Mouse (Mus musculus) embryonic facial prominence, embryonic 14.5 days (tissue): ENCODE measurements around the gene Rps6ka2. TPM values are rescaled to one million over a fixed set of nuclear protein-coding genes. Genes with fewer than 3 reads are reported as not detected.

ENCODE experiments used
- ATAC-seq: fragments of 200-750 bp; cut with Nextera tagmentation; 2 replicates; pipeline ENCODE4 v1.8.0; 2017; ENCODE audit warnings: low read depth, moderate number of reproducible peaks, moderate TSS enrichment
- DNase-seq: peaks from one replicate; pipeline ENCODE4 v3.0.0-alpha.2; 2015; ENCODE audit warnings: low spot score
- H3K27ac ChIP-seq: fragments of 300-500 bp; sonication (generic); replicated peaks from 2 replicates; pipeline ENCODE4 v1.5.1; 2014; ENCODE audit warnings: low read depth, mild to moderate bottlenecking, low read length, moderate library complexity
- H3K27me3 ChIP-seq: fragments of 300-500 bp; sonication (generic); replicated peaks from 2 replicates; pipeline ENCODE4 v1.6.1; 2014; ENCODE audit warnings: low read length; ENCODE audit not compliant: control insufficient read depth, insufficient read depth
- H3K36me3 ChIP-seq: fragments of 300-500 bp; sonication (generic); 2 replicates; pipeline ENCODE4 v1.6.1; 2014; ENCODE audit warnings: low read length, mixed read lengths; ENCODE audit not compliant: control insufficient read depth, insufficient read depth
- H3K4me1 ChIP-seq: fragments of 300-500 bp; sonication (generic); 2 replicates; pipeline ENCODE4 v1.6.1; 2014; ENCODE audit warnings: antibody characterized with exemption, low read length; ENCODE audit not compliant: control insufficient read depth, insufficient read depth
- H3K4me2 ChIP-seq: fragments of 300-500 bp; sonication (generic); 2 replicates; pipeline ENCODE4 v1.6.1; 2014; ENCODE audit warnings: low read depth, mild to moderate bottlenecking, low read length, moderate library complexity, mixed read lengths
- H3K4me3 ChIP-seq: fragments of 300-500 bp; sonication (generic); 2 replicates; pipeline ENCODE4 v1.5.1; 2014; ENCODE audit warnings: low read depth, mild to moderate bottlenecking, low read length
- H3K9ac ChIP-seq: fragments of 300-500 bp; sonication (generic); 2 replicates; pipeline ENCODE4 v1.6.1; 2014; ENCODE audit warnings: low read depth, mild to moderate bottlenecking, low read length, moderate library complexity, mixed read lengths
- H3K9me3 ChIP-seq: fragments of 300-500 bp; sonication (generic); 2 replicates; pipeline ENCODE4 v1.6.1; 2016; ENCODE audit warnings: low read length; ENCODE audit not compliant: control insufficient read depth
- whole genome bisulfite sequencing: fragments of 180-500 bp; shearing (Covaris S2); extraction: QIAGEN DNeasy Blood & Tissue Kit; methylation state at CpG from one replicate; pipeline ENCODE4 v1.1.7; 2014; 5-methylcytosine and 5-hydroxymethylcytosine counted together
- polyA plus RNA-seq: library from polyadenylated mRNA; unstranded; fragments of >200 nt; fragmentation: Nextera tagmentation; extraction: Ambion mirVana; gene quantifications from 2 replicates; pipeline ENCODE4 v1.2.1, GENCODE M21; 2014

Gene Rps6ka2
- polyA plus RNA-seq, 1 experiment from 2014 or later, result 14.0 TPM

DNA sequence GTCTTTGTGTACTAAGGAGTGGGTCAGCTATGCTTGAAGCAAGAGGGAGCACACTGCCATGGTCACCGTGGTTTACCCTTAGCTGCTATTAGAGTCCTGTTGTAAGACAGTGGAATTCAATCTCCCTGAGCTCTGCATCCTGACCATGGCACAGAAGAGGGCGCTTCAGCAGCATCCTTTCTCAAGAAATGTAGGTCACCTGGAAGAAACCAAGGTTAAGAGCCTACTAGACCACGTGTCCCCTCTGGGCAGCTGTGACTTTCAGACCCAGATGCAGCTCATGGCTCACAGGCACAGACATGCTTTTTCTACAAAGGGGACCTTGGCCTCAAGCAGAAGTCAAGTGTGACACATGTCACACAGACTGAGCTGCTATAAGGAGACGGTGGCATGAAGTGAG, 27.5 kb upstream of the Rps6ka2 start:
- no peak for DNase-seq
- Histone ChIP-seq H3K4me2 (no peak overlapping the region), H3K9ac (no peak overlapping the region), H3K27ac (no peak overlapping the region), H3K36me3 (no peaks in the 10 kb centered on the region), H3K27me3 (no peaks in the 10 kb centered on the region), H3K4me1 (no peaks in the 10 kb centered on the region), H3K9me3 (no peaks in the 10 kb centered on the region), H3K4me3 (no peak overlapping the region)
- WGBS, result 54% methylated on average over 4 of the region's 4 CpGs
- ATAC-seq, result no peak

DNA sequence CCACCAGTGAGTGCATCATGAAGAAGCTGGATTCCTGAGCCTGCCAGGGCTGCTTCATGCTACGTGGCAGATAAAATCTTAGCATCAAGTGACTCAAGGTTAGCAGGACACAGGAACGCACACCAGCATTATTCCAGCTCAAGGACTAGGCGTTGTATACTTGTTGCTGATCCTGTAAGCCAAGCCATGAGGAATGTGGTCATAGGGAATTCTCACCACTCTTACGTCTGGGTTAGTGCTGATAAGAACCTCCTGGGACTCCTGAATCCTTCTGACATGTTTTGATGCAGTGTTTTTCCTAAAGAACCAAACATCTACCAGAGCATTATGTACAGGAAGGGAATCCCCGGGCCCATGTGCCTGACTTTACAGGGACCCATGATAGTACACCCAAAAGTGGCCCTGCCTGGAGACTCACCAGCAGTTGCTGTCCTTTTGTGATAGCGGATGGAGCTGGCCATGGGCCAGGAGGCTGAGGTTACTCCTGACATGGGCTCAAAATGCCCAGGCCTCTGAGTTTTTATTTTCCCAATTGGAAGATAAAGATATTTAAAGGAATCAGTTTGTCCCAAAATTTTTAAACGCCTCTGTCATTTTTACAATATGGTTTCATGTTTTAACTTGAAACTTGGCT, 25.9 kb upstream of the Rps6ka2 start:
- no peak overlapping the region for H3K27ac ChIP-seq
- ATAC-seq, result no peak
- DNase-seq, result no peak
- H3K27me3 ChIP-seq, result no peaks in the 10 kb centered on the region
- H3K4me3 ChIP-seq, result no peak overlapping the region
- WGBS, result 74% methylated on average over 7 of the region's 7 CpGs
- no peak overlapping the region for H3K9ac ChIP-seq
- H3K4me2 ChIP-seq, result no peak overlapping the region
- no peaks in the 10 kb centered on the region for H3K4me1 ChIP-seq
- no peaks in the 10 kb centered on the region for H3K36me3 ChIP-seq
- H3K9me3 ChIP-seq, result no peaks in the 10 kb centered on the region

DNA sequence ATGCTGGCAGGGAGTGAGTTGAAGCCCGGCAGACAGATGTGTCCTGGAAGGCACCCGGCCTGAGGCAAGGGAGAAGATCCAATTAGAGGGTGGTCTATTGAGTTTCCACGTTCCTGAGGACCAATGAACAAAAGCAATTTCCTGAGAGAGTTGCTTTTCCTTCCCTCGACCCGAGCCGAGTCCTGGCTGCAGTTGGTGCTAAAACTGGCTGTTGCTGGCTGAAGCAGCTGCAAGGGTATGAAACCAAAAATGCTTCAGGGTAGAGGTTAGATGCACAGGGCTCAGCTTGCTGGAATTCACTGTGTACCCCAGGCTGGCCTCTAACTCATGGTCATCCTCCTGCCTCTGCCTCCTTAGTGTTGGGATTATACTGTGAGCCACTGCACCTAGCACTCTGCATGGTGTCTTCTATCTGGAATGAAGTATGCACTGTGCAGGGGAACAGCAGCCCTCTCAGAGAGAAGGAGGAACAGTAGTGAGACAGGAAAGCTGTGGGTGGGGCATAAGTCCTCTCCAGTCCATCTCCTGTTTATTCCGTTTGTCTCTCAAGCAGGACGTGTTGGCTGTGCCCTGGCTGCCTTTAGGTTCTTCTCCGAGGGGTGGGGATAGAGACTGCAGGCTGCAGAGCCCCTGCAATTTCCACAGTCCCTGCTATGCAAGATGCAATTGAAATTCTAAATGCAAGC, 24.4 kb upstream of the Rps6ka2 start:
- no peak for ATAC-seq
- Histone ChIP-seq H3K9ac (no peak overlapping the region), H3K27ac (no peak overlapping the region), H3K4me2 (no peak overlapping the region), H3K4me1 (no peaks in the 10 kb centered on the region), H3K9me3 (no peaks in the 10 kb centered on the region), H3K36me3 (no peaks in the 10 kb centered on the region), H3K27me3 (no peaks in the 10 kb centered on the region), H3K4me3 (no peak overlapping the region)
- 38% methylated on average over 9 of the region's 9 CpGs for WGBS
- no peak for DNase-seq

DNA sequence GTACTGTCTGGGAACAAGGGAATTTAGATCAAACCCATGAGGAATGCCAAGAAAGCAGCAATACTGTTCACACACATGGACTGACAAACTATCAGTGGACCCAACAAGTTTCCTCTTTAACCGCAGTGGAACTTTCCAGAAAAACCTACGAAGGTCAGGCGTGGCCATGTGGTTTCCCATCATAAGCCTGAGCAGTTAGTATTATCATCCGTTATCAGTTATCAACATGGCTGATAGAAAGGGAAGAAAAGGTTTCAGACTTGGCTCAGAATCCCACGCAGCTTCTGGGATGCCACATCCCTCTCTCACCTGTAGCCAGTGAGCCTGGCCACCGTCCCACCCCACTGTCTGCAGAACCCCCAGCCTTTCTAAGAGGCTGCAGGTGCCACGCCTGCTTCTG, 23.4 kb upstream of the Rps6ka2 start:
- Histone ChIP-seq H3K4me3 (no peak overlapping the region), H3K27me3 (no peaks in the 10 kb centered on the region), H3K9ac (no peak overlapping the region), H3K9me3 (no peaks in the 10 kb centered on the region), H3K27ac (no peak overlapping the region), H3K36me3 (no peaks in the 10 kb centered on the region), H3K4me2 (no peak overlapping the region), H3K4me1 (no peaks in the 10 kb centered on the region)
- no peak for ATAC-seq
- no peak for DNase-seq
- WGBS, result 84% methylated on average over 7 of the region's 7 CpGs

DNA sequence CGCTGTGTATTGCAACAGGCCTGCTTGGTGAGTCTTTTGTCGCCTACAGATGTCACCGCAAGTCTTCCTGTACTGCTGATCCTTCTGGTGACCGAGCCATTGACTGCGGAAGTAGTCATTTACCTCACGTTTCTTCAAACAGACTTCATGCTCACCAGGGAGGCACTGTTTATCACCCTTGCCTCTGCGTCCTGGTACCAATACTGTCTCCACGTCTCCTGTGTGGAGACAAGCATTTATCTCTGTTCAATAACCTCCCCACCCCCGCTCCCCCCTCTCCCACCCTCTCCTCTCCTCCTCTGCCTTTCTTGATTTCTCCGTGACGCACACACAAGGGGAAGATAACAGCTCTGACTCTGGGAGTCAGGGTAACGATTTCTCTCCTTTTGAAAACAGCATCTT, 22.0 kb upstream of the Rps6ka2 start:
- ATAC-seq (no peak), DNase-seq (no peak)
- H3K4me2 ChIP-seq, result no peak overlapping the region
- no peak overlapping the region for H3K9ac ChIP-seq
- H3K27ac ChIP-seq, result no peak overlapping the region
- no peaks in the 10 kb centered on the region for H3K4me1 ChIP-seq
- no peaks in the 10 kb centered on the region for H3K27me3 ChIP-seq
- H3K4me3 ChIP-seq, result no peak overlapping the region
- H3K36me3 ChIP-seq, result no peaks in the 10 kb centered on the region
- H3K9me3 ChIP-seq, result no peaks in the 10 kb centered on the region
- 61% methylated on average over 12 of the region's 12 CpGs for WGBS

DNA sequence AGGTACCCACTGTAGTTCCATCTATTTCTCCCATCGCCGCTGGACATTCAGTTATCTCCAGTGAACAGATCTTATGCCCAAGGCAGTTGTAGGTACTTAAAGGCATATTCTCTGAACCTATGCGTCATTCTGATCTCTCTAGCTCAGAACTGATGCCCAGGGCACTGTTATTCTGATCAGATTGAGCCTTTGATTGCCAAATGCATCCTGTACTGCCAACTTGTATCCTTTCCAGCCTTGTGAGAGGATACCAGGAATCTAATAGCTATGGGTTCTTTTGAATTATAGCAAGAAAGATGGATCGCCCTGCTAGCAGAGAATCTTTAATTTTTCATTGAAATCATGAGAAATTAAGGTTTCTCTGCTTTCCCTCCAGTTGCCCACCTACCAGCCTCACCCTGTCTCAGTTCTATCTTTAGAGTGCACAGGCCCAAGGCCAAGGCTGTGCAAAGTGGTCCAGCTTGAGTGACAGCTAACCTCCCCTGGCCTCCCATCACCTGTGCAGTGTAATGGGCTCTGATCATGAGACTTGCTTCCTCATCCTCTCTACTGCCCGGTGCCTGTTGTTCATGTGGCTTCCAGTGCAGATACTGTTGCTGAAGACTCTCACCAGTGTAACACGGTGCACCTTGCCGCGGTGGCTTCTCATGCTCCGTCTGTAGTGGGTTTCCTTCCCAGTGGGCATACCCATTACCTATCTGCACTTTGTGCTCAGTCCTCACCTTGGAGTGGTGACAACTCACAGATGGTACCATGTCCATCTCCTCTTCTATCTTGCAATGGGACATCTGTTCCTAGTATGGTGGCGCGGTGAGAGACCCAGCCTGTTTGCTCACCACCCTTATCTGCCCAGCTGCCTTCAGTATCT, 20.4 kb upstream of the Rps6ka2 start:
- WGBS, result 95% methylated on average over 11 of the region's 11 CpGs
- no peaks in the 10 kb centered on the region for H3K36me3 ChIP-seq
- H3K9ac ChIP-seq, result no peak overlapping the region
- no peak for ATAC-seq
- no peak overlapping the region for H3K4me2 ChIP-seq
- H3K4me3 ChIP-seq, result no peak overlapping the region
- no peak overlapping the region for H3K27ac ChIP-seq
- H3K27me3 ChIP-seq, result no peaks in the 10 kb centered on the region
- DNase-seq, result no peak
- no peaks in the 10 kb centered on the region for H3K9me3 ChIP-seq
- H3K4me1 ChIP-seq, result no peaks in the 10 kb centered on the region

DNA sequence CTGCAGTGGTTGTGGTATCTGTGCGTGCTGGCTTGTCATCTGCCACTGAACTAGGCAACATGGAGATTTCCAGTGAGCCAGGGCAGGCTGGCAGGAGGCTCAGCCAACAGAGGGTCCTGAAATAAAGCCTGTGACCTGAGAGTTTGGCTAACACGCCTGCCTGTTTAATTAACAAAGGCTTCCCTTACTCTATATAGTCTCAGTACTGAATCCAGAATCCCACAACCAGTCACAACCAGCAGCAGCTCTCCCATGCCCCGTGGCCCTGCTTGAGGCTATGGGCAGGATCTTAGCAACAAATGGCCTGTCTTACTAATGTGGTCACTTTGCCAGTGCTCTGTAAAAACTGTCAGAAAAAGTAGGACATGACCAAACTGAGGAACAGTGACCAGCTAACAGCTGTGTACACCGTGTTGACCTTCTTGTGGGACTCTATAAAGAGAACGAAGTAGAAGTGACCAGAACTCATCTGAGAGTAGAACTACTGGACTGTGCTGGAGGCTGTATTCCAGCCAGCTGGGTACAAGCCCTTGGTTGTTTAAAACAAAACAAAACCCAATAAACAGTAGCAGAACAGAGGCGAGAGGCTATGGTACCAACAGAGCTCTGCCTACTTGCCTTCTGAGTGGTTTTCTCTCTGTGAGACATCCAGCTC, 18.3 kb upstream of the Rps6ka2 start:
- H3K27me3 ChIP-seq, result no peaks in the 10 kb centered on the region
- no peaks in the 10 kb centered on the region for H3K36me3 ChIP-seq
- H3K4me1 ChIP-seq, result no peaks in the 10 kb centered on the region
- H3K9me3 ChIP-seq, result no peaks in the 10 kb centered on the region
- no peak overlapping the region for H3K4me2 ChIP-seq
- H3K9ac ChIP-seq, result no peak overlapping the region
- DNase-seq, result no peak
- no peak overlapping the region for H3K4me3 ChIP-seq
- ATAC-seq, result no peak
- H3K27ac ChIP-seq, result no peak overlapping the region
- 80% methylated on average over 6 of the region's 6 CpGs for WGBS

DNA sequence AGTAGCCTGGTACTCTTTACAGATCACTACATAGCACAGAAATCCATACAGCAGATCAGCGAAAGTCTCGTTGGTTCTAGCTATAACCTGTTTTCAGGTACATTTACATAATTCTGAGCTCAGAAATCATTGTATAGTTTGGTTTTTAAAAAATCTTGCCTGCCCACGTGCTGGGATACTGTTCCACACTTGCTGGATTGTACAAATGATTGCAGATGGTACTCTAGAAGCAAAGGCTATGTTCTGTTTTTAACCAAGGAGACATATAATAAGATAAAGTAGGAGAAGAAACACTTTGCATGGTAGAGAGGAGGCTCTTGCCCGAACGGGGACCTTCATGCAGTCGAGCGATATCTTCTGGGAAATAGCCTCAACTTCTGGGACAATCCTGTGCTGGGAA, 17.3 kb upstream of the Rps6ka2 start:
- H3K27me3 ChIP-seq, result no peaks in the 10 kb centered on the region
- WGBS, result 86% methylated on average over 7 of the region's 7 CpGs
- no peak for DNase-seq
- H3K36me3 ChIP-seq, result no peaks in the 10 kb centered on the region
- H3K4me2 ChIP-seq, result no peak overlapping the region
- H3K9ac ChIP-seq, result no peak overlapping the region
- no peak overlapping the region for H3K4me3 ChIP-seq
- no peak for ATAC-seq
- no peak overlapping the region for H3K27ac ChIP-seq
- H3K9me3 ChIP-seq, result no peaks in the 10 kb centered on the region
- H3K4me1 ChIP-seq, result no peaks in the 10 kb centered on the region
